Mouse (Mus musculus): Measurements from ENCODE around the gene Golm1. TPM values are rescaled to one million over a fixed set of nuclear protein-coding genes. Genes with fewer than 3 reads are reported as not detected.
"Not testable (repeated sequence)": the region's sequence is repeated elsewhere in the genome, so short reads cannot be mapped to it uniquely, and the experiment has no call there.

Golm1 gene
- 3.2 and 4.4 TPM in 2 replicates for polyA plus RNA-seq (2012; rRNA removed)

GRCm38 (mm10) chr13:59675151-59676011, at the start of gene Golm1:
Gene Golm1 (minus strand): TSS chr13:59675811.
- peak; percentile 29 for DNase-seq
- TF ChIP-seq POLR2A (IDR thresholded peaks at IDR 0.05; ENCODE audit: control insufficient read depth, extremely low read depth, insufficient read depth, low read length, poor library complexity) (no peak), CTCF (IDR thresholded peaks at IDR 0.05; ENCODE audit: borderline replicate concordance, control insufficient read depth, extremely low read depth, insufficient read depth, low read length, poor library complexity) (no peak)
- WGBS, result 2% methylated on average over 60 of the region's 61 CpGs
- H3K27me3 ChIP-seq (ENCODE audit: control insufficient read depth, insufficient read depth, low read length), result peaks cover 9% of the 10 kb centered on the region
- H3K36me3 ChIP-seq (ENCODE audit: control insufficient read depth, insufficient read depth, low read length), result no peaks in the 10 kb centered on the region
- peak within 1 kb of the TSS; percentile 50 for H3K4me3 ChIP-seq (ENCODE audit: control insufficient read depth, insufficient read depth, low read length)
- H3K27ac ChIP-seq (ENCODE audit: control insufficient read depth, insufficient read depth, low read length), result no peak within 1 kb of the TSS
- H3K4me1 ChIP-seq (replicated peaks; ENCODE audit: control insufficient read depth, insufficient read depth, low read length), result peaks cover 15% of the 10 kb centered on the region

DNA sequence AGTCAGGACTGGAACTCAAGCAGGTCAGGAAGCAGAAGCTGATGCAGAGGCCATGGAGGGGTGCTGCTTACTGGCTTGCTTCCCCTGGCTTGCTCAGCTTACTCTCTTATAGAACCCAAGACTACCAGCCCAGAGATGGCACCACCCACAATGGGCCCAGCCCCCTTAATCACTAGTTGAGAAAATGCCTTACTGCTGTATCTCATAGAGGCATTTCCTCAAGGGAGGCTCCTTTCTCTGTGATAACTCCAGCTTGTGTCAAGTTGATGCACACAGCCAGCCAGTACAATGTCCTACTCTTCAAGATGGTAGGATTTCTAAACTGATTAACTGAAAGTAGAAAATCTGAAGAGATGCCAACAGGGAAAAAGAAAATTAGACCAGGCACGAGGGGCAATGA, 46.5 kb upstream of the Golm1 start:
- not testable (repeated sequence) for DNase-seq; H3K27ac ChIP-seq (ENCODE audit: control insufficient read depth, insufficient read depth, low read length); H3K4me3 ChIP-seq (ENCODE audit: control insufficient read depth, insufficient read depth, low read length); H3K27me3 ChIP-seq (ENCODE audit: control insufficient read depth, insufficient read depth, low read length); H3K4me1 ChIP-seq (replicated peaks; ENCODE audit: control insufficient read depth, insufficient read depth, low read length); H3K36me3 ChIP-seq (ENCODE audit: control insufficient read depth, insufficient read depth, low read length)
- 95% methylated on average over 1 of the region's 1 CpGs for WGBS

DNA sequence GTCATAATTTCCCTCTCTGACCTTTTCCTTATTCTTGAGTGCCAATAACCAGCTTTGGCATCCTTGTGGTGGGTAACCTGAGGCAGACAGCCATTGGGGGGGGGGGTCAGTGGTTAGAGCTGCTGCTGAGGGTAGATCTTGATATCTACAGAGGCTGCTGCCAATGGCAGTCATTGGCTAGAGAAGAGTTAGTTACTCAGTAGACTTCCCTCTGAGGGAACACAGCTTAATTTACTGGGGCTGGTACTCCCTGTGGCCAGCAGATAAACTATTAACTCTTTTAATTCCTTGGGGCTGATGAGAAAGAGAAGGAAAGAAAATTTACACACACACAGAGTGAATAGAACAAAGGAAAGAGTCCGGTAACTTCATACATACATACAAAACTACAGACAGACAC, 43.9 kb upstream of the Golm1 start:
- WGBS, result 93% methylated on average over 1 of the region's 1 CpGs
- TF ChIP-seq POLR2A (IDR thresholded peaks at IDR 0.05; ENCODE audit: control insufficient read depth, extremely low read depth, insufficient read depth, low read length, poor library complexity) (no peak), CTCF (IDR thresholded peaks at IDR 0.05; ENCODE audit: borderline replicate concordance, control insufficient read depth, extremely low read depth, insufficient read depth, low read length, poor library complexity) (no peak)
- no peak for DNase-seq
- Histone ChIP-seq H3K27me3 (ENCODE audit: control insufficient read depth, insufficient read depth, low read length) (no peaks in the 10 kb centered on the region), H3K36me3 (ENCODE audit: control insufficient read depth, insufficient read depth, low read length) (no peaks in the 10 kb centered on the region), H3K27ac (ENCODE audit: control insufficient read depth, insufficient read depth, low read length) (no peak overlapping the region), H3K4me1 (replicated peaks; ENCODE audit: control insufficient read depth, insufficient read depth, low read length) (no peaks in the 10 kb centered on the region), H3K4me3 (ENCODE audit: control insufficient read depth, insufficient read depth, low read length) (no peak overlapping the region)

GRCm38 (mm10) chr13:59718857-59719440, 43.3 kb upstream of the Golm1 start:
- H3K27me3 ChIP-seq (ENCODE audit: control insufficient read depth, insufficient read depth, low read length); H3K4me3 ChIP-seq (ENCODE audit: control insufficient read depth, insufficient read depth, low read length); DNase-seq; H3K4me1 ChIP-seq (replicated peaks; ENCODE audit: control insufficient read depth, insufficient read depth, low read length); H3K27ac ChIP-seq (ENCODE audit: control insufficient read depth, insufficient read depth, low read length); H3K36me3 ChIP-seq (ENCODE audit: control insufficient read depth, insufficient read depth, low read length): not testable (repeated sequence)
- 20% methylated on average over 6 of the region's 6 CpGs for WGBS

- no peaks in the 10 kb centered on the region for H3K4me1 ChIP-seq (replicated peaks; ENCODE audit: control insufficient read depth, insufficient read depth, low read length)
- no peaks in the 10 kb centered on the region for H3K36me3 ChIP-seq (ENCODE audit: control insufficient read depth, insufficient read depth, low read length)
- WGBS, result 68% methylated on average over 3 of the region's 3 CpGs
- H3K27ac ChIP-seq (ENCODE audit: control insufficient read depth, insufficient read depth, low read length), result no peak overlapping the region
- H3K27me3 ChIP-seq (ENCODE audit: control insufficient read depth, insufficient read depth, low read length), result no peaks in the 10 kb centered on the region
- H3K4me3 ChIP-seq (ENCODE audit: control insufficient read depth, insufficient read depth, low read length), result no peak overlapping the region
- no peak for TF ChIP-seq POLR2A (IDR thresholded peaks at IDR 0.05; ENCODE audit: control insufficient read depth, extremely low read depth, insufficient read depth, low read length, poor library complexity)
- no peak for TF ChIP-seq CTCF (IDR thresholded peaks at IDR 0.05; ENCODE audit: borderline replicate concordance, control insufficient read depth, extremely low read depth, insufficient read depth, low read length, poor library complexity)
- no peak for DNase-seq
Observed at GRCm38 (mm10) chr13:59713710-59714109, 38.1 kb upstream of the Golm1 start.

- not testable (repeated sequence) for H3K27me3 ChIP-seq (ENCODE audit: control insufficient read depth, insufficient read depth, low read length); H3K4me1 ChIP-seq (replicated peaks; ENCODE audit: control insufficient read depth, insufficient read depth, low read length); H3K36me3 ChIP-seq (ENCODE audit: control insufficient read depth, insufficient read depth, low read length); DNase-seq; H3K27ac ChIP-seq (ENCODE audit: control insufficient read depth, insufficient read depth, low read length); H3K4me3 ChIP-seq (ENCODE audit: control insufficient read depth, insufficient read depth, low read length)
- 77% methylated on average over 3 of the region's 3 CpGs for WGBS
Observed at GRCm38 (mm10) chr13:59711984-59712383, 36.4 kb upstream of the Golm1 start, which contains the start of gene Spata31d1b. Gene Spata31d1b (plus strand): TSS chr13:59712284.

- no peak within 1 kb of the TSS for H3K4me3 ChIP-seq (ENCODE audit: control insufficient read depth, insufficient read depth, low read length)
- no peak for DNase-seq
- no peaks in the 10 kb centered on the region for H3K36me3 ChIP-seq (ENCODE audit: control insufficient read depth, insufficient read depth, low read length)
- no peaks in the 10 kb centered on the region for H3K27me3 ChIP-seq (ENCODE audit: control insufficient read depth, insufficient read depth, low read length)
- H3K4me1 ChIP-seq (replicated peaks; ENCODE audit: control insufficient read depth, insufficient read depth, low read length), result peaks cover under 1% of the 10 kb centered on the region; the same call in 1 of the 2 replicates
- TF ChIP-seq CTCF (IDR thresholded peaks at IDR 0.05; ENCODE audit: borderline replicate concordance, control insufficient read depth, extremely low read depth, insufficient read depth, low read length, poor library complexity), result no peak
- no peak for TF ChIP-seq POLR2A (IDR thresholded peaks at IDR 0.05; ENCODE audit: control insufficient read depth, extremely low read depth, insufficient read depth, low read length, poor library complexity)
- 93% methylated on average over 15 of the region's 15 CpGs for WGBS
- no peak within 1 kb of the TSS for H3K27ac ChIP-seq (ENCODE audit: control insufficient read depth, insufficient read depth, low read length)
Observed at GRCm38 (mm10) chr13:59710230-59710629, 34.6 kb upstream of the Golm1 start, which contains the start of gene Spata31d1a. Gene Spata31d1a (minus strand): TSS chr13:59710330.

Data from thymus, adult 2 months (tissue).